13 mouse cellular contexts compared by ENCODE assay signal in genomic region chr9:33233699-33234131, GRCm38 (mm10).
DNase-seq lines count a peak whose midpoint lies in the region; ATAC-seq and TF ChIP-seq lines count a peak whose summit lies in the region.
"Had no signal": no experiment of that assay in that cellular context is flagged by ENCODE, and none has a peak within 500 bp of the region (broad histone marks: within the 10 kb centered on the region; RNA-seq: fewer than 3 reads in every experiment).

No protein-coding gene starts in this region.

- DNase-seq in midbrain, postnatal 0 days (ENCODE audit: low spot score) = peak; percentile 37
- no peak for DNase-seq in midbrain, embryonic 10.5 days (ENCODE audit: low spot score)
- peak; percentile 21 to 42 for DNase-seq in cerebellum, postnatal 10 days
- DNase-seq in gastrocnemius, adult 2 months = no peak
- no peak for DNase-seq in thymus, postnatal 14 days
- no peak for DNase-seq in stomach, postnatal 0 days (ENCODE audit: low spot score)
- DNase-seq: gastrocnemius, postnatal 14 days had no signal

- no peaks in the 10 kb centered on the region for H3K36me3 ChIP-seq in midbrain, postnatal 0 days (ENCODE audit: insufficient read depth, low read length)
- no peaks in the 10 kb centered on the region for H3K36me3 ChIP-seq in midbrain, embryonic 10.5 days
- H3K36me3 ChIP-seq in hindbrain, embryonic 13.5 days = no peaks in the 10 kb centered on the region
- H3K36me3 ChIP-seq in stomach, postnatal 0 days (ENCODE audit: control insufficient read depth, insufficient read depth, low read length) = no peaks in the 10 kb centered on the region
- H3K36me3 ChIP-seq: heart, embryonic 15.5 days; liver, embryonic 15.5 days had no signal

- H3K4me3 ChIP-seq in midbrain, postnatal 0 days (ENCODE audit: low read depth, low read length) = no peak overlapping the region
- H3K4me3 ChIP-seq in midbrain, embryonic 10.5 days = no peak overlapping the region
- no peak overlapping the region for H3K4me3 ChIP-seq in hindbrain, embryonic 13.5 days
- no peak overlapping the region for H3K4me3 ChIP-seq in gastrocnemius, adult 2 months
- H3K4me3 ChIP-seq in stomach, postnatal 0 days (ENCODE audit: low read depth, low read length) = no peak overlapping the region
- H3K4me3 ChIP-seq: erythroblast, embryonic 14.5 days; heart, embryonic 15.5 days; liver, embryonic 15.5 days had no signal

- H3K27ac ChIP-seq in midbrain, postnatal 0 days (ENCODE audit: low read depth, low read length) = no peak overlapping the region
- no peak overlapping the region for H3K27ac ChIP-seq in midbrain, embryonic 10.5 days (replicated peaks)
- H3K27ac ChIP-seq in hindbrain, embryonic 13.5 days = no peak overlapping the region
- H3K27ac ChIP-seq in gastrocnemius, adult 2 months = no peak overlapping the region
- H3K27ac ChIP-seq in stomach, postnatal 0 days (replicated peaks) = no peak overlapping the region
- H3K27ac ChIP-seq: heart, embryonic 15.5 days; liver, embryonic 15.5 days had no signal

- 20% methylated on average over 9 of the region's 9 CpGs for WGBS in midbrain, postnatal 0 days
- 34% methylated on average over 9 of the region's 9 CpGs for WGBS in midbrain, embryonic 10.5 days
- 12% methylated on average over 9 of the region's 9 CpGs for WGBS in hindbrain, embryonic 13.5 days
- 41% methylated on average over 9 of the region's 9 CpGs for WGBS in stomach, postnatal 0 days

- H3K9ac ChIP-seq in midbrain, postnatal 0 days (replicated peaks; ENCODE audit: low read length, poor library complexity, severe bottlenecking) = no peak overlapping the region
- H3K9ac ChIP-seq in hindbrain, embryonic 13.5 days = no peak overlapping the region
- no peak overlapping the region for H3K9ac ChIP-seq in stomach, postnatal 0 days (ENCODE audit: low read length)
- H3K9ac ChIP-seq: heart, embryonic 15.5 days; liver, embryonic 15.5 days had no signal

- H3K4me1 ChIP-seq in midbrain, postnatal 0 days (ENCODE audit: insufficient read depth, low read length) = no peaks in the 10 kb centered on the region
- peaks cover 8% of the 10 kb centered on the region for H3K4me1 ChIP-seq in midbrain, embryonic 10.5 days
- H3K4me1 ChIP-seq in hindbrain, embryonic 13.5 days (replicated peaks) = peaks cover 6% of the 10 kb centered on the region
- no peaks in the 10 kb centered on the region for H3K4me1 ChIP-seq in stomach, postnatal 0 days (replicated peaks; ENCODE audit: control insufficient read depth, insufficient read depth)
- H3K4me1 ChIP-seq: heart, embryonic 15.5 days; liver, embryonic 15.5 days had no signal

- TF ChIP-seq EP300 in stomach, postnatal 0 days (optimal IDR thresholded peaks at IDR 0.05) = no peak

- no peak overlapping the region for H3K4me2 ChIP-seq in midbrain, postnatal 0 days (ENCODE audit: low read depth, low read length, poor library complexity, severe bottlenecking)
- no peak overlapping the region for H3K4me2 ChIP-seq in hindbrain, embryonic 13.5 days
- H3K4me2 ChIP-seq in stomach, postnatal 0 days (replicated peaks; ENCODE audit: low read depth) = no peak overlapping the region
- H3K4me2 ChIP-seq: heart, embryonic 15.5 days; liver, embryonic 15.5 days had no signal

- intact Hi-C loops in gastrocnemius, adult 2 months (cut with DNase I) = no loop called here

- no peak for ATAC-seq in midbrain, postnatal 0 days (ENCODE audit: low FRiP score)
- peak; percentile 85 for ATAC-seq in hindbrain, embryonic 13.5 days (ENCODE audit: low FRiP score)
- ATAC-seq in stomach, postnatal 0 days (ENCODE audit: low FRiP score, low TSS enrichment) = no peak
- ATAC-seq: activated CD4-positive, CD25-positive, alpha-beta regulatory T cell, adult 4 months; intestine, embryonic 16.5 days had no signal

- no peak for TF ChIP-seq CTCF in midbrain, postnatal 0 days (IDR thresholded peaks at IDR 0.05)
- TF ChIP-seq CTCF in gastrocnemius, adult 2 months (IDR thresholded peaks at IDR 0.05) = no peak
- TF ChIP-seq CTCF in stomach, postnatal 0 days (IDR thresholded peaks at IDR 0.05; ENCODE audit: low read depth) = no peak

- H3K27me3 ChIP-seq in midbrain, postnatal 0 days (ENCODE audit: insufficient read depth, low read length) = no peaks in the 10 kb centered on the region
- no peaks in the 10 kb centered on the region for H3K27me3 ChIP-seq in midbrain, embryonic 10.5 days (ENCODE audit: low read depth, poor library complexity, severe bottlenecking)
- 0 out of 2 replicates have a peak, but pooled peaks cover 4% of the 10 kb centered on the region for H3K27me3 ChIP-seq in hindbrain, embryonic 13.5 days
- H3K27me3 ChIP-seq in stomach, postnatal 0 days (ENCODE audit: control insufficient read depth, insufficient read depth, low read length) = no peaks in the 10 kb centered on the region
- H3K27me3 ChIP-seq: heart, embryonic 15.5 days; liver, embryonic 15.5 days had no signal

- no peaks in the 10 kb centered on the region for H3K9me3 ChIP-seq in midbrain, postnatal 0 days (ENCODE audit: low read length)
- no peaks in the 10 kb centered on the region for H3K9me3 ChIP-seq in midbrain, embryonic 10.5 days (replicated peaks)
- H3K9me3 ChIP-seq in hindbrain, embryonic 13.5 days = no peaks in the 10 kb centered on the region
- no peaks in the 10 kb centered on the region for H3K9me3 ChIP-seq in stomach, postnatal 0 days (ENCODE audit: control insufficient read depth, low read length)
- H3K9me3 ChIP-seq: heart, embryonic 15.5 days; liver, embryonic 15.5 days had no signal

Comparison
In these comparisons a context has a peak if more than half of its experiments do, and no peak if none do; other contexts are left out.
1. DNase-seq: peak in midbrain, postnatal 0 days (single experiment) and cerebellum, postnatal 10 days (2 of 2); none in midbrain, embryonic 10.5 days (single experiment), gastrocnemius, adult 2 months (single experiment), thymus, postnatal 14 days (single experiment) and stomach, postnatal 0 days (single experiment).